Mouse (Mus musculus) embryonic facial prominence, embryonic 13.5 days (tissue): Measurements from ENCODE around the gene Pard3. TPM values are rescaled to one million over a fixed set of nuclear protein-coding genes. Genes with fewer than 3 reads are reported as not detected.

Source experiments
- ATAC-seq: fragments of 200-750 bp; cut with Nextera tagmentation; 2 replicates; pipeline ENCODE4 v1.8.0; 2017; ENCODE audit warnings: low read depth; ENCODE audit not compliant: insufficient number of reproducible peaks, insufficient read depth, low FRiP score, low TSS enrichment
- H3K27ac ChIP-seq: fragments of 300-500 bp; sonication (generic); 2 replicates; pipeline ENCODE4 v1.5.1; 2015; ENCODE audit warnings: moderate library complexity, mild to moderate bottlenecking, inconsistent platforms
- H3K27me3 ChIP-seq: fragments of 300-500 bp; sonication (generic); 2 replicates; pipeline ENCODE4 v1.6.1; 2015; ENCODE audit warnings: mild to moderate bottlenecking, inconsistent platforms
- H3K36me3 ChIP-seq: fragments of 300-500 bp; sonication (generic); 2 replicates; pipeline ENCODE4 v1.6.1; 2015; ENCODE audit warnings: mild to moderate bottlenecking, inconsistent platforms
- H3K4me1 ChIP-seq: fragments of 300-500 bp; sonication (generic); 2 replicates; pipeline ENCODE4 v1.6.1; 2015; ENCODE audit warnings: inconsistent platforms
- H3K4me2 ChIP-seq: fragments of 300-500 bp; sonication (generic); 2 replicates; pipeline ENCODE4 v1.6.1; 2015; ENCODE audit warnings: moderate library complexity, mild to moderate bottlenecking, inconsistent platforms
- H3K4me3 ChIP-seq: fragments of 300-500 bp; sonication (generic); 2 replicates; pipeline ENCODE4 v1.5.1; 2015; ENCODE audit warnings: mild to moderate bottlenecking, inconsistent platforms
- H3K9ac ChIP-seq: fragments of 300-500 bp; sonication (generic); 2 replicates; pipeline ENCODE4 v1.6.1; 2015; ENCODE audit warnings: mild to moderate bottlenecking, inconsistent platforms
- H3K9me3 ChIP-seq: fragments of 300-500 bp; sonication (generic); 2 replicates; pipeline ENCODE4 v1.6.1; 2016; ENCODE audit warnings: inconsistent platforms
- WGBS: fragments of 180-500 bp; shearing (Covaris S2); methylation state at CpG from one replicate; pipeline ENCODE4 v1.1.7; 2015; ENCODE audit warnings: mixed read lengths; 5-methylcytosine and 5-hydroxymethylcytosine counted together
- polyA plus RNA-seq: library from polyadenylated mRNA; unstranded; fragments of >200 nt; fragmentation: Nextera tagmentation; extraction: Ambion mirVana; gene quantifications from 2 replicates; pipeline ENCODE4 v1.2.1, GENCODE M21; 2015

The Pard3 gene
- polyA plus RNA-seq, 1 experiment from 2014 or later = 35.6 TPM

- ATAC-seq = no peak
- no peaks in the 10 kb centered on the region for H3K9me3 ChIP-seq
- 82% methylated on average over 4 of the region's 4 CpGs for WGBS
- H3K27ac ChIP-seq = no peak overlapping the region
- H3K36me3 ChIP-seq = no peaks in the 10 kb centered on the region
- H3K27me3 ChIP-seq = no peaks in the 10 kb centered on the region
- H3K4me2 ChIP-seq = no peak overlapping the region
- peaks cover 40% of the 10 kb centered on the region for H3K4me1 ChIP-seq
- H3K9ac ChIP-seq = no peak overlapping the region
- no peak overlapping the region for H3K4me3 ChIP-seq
Observed at GRCm38 (mm10) chr8:127210621-127211020, 146.9 kb downstream of the Pard3 start.

- H3K9ac ChIP-seq = no peak overlapping the region
- H3K27ac ChIP-seq = peak overlapping the region; percentile 58
- ATAC-seq = no peak
- 43% methylated on average over 8 of the region's 8 CpGs for WGBS
- H3K27me3 ChIP-seq = no peaks in the 10 kb centered on the region
- peak overlapping the region; percentile 14 for H3K4me2 ChIP-seq
- H3K4me3 ChIP-seq = no peak overlapping the region
- H3K9me3 ChIP-seq = no peaks in the 10 kb centered on the region
- no peaks in the 10 kb centered on the region for H3K36me3 ChIP-seq
- peaks cover 43% of the 10 kb centered on the region for H3K4me1 ChIP-seq
Observed at GRCm38 (mm10) chr8:127214338-127214737, 150.6 kb downstream of the Pard3 start.

GRCm38 (mm10) chr8:127214748-127215433 is 151.2 kb downstream of the Pard3 start:
- no peaks in the 10 kb centered on the region for H3K27me3 ChIP-seq
- peak overlapping the region; percentile 58 for H3K27ac ChIP-seq
- ATAC-seq = 0 out of 2 replicates have a peak, but pooled peaks have one; percentile 45
- H3K9me3 ChIP-seq = no peaks in the 10 kb centered on the region
- no peaks in the 10 kb centered on the region for H3K36me3 ChIP-seq
- peak overlapping the region; percentile 14; the same call in 1 of the 2 replicates for H3K4me2 ChIP-seq
- H3K4me1 ChIP-seq = peaks cover 47% of the 10 kb centered on the region
- H3K9ac ChIP-seq = no peak overlapping the region
- no peak overlapping the region for H3K4me3 ChIP-seq
- WGBS = 40% methylated on average over 4 of the region's 4 CpGs

GRCm38 (mm10) chr8:127220206-127220605 is 156.5 kb downstream of the Pard3 start:
- Histone ChIP-seq H3K4me2 (no peak overlapping the region), H3K27ac (no peak overlapping the region), H3K4me1 (peaks cover 39% of the 10 kb centered on the region), H3K36me3 (no peaks in the 10 kb centered on the region), H3K4me3 (no peak overlapping the region), H3K27me3 (no peaks in the 10 kb centered on the region), H3K9me3 (no peaks in the 10 kb centered on the region), H3K9ac (no peak overlapping the region)
- WGBS = 39% methylated on average over 5 of the region's 5 CpGs
- no peak for ATAC-seq

GRCm38 (mm10) chr8:127220615-127221014 is 156.9 kb downstream of the Pard3 start:
- 56% methylated on average over 7 of the region's 7 CpGs for WGBS
- no peak overlapping the region for H3K9ac ChIP-seq
- no peak overlapping the region for H3K27ac ChIP-seq
- H3K36me3 ChIP-seq = no peaks in the 10 kb centered on the region
- H3K4me3 ChIP-seq = no peak overlapping the region
- no peaks in the 10 kb centered on the region for H3K27me3 ChIP-seq
- no peak overlapping the region for H3K4me2 ChIP-seq
- no peaks in the 10 kb centered on the region for H3K9me3 ChIP-seq
- no peak for ATAC-seq
- peaks cover 35% of the 10 kb centered on the region for H3K4me1 ChIP-seq

- Histone ChIP-seq H3K4me3 (no peak overlapping the region), H3K36me3 (no peaks in the 10 kb centered on the region), H3K4me1 (peaks cover 36% of the 10 kb centered on the region), H3K9me3 (no peaks in the 10 kb centered on the region), H3K27ac (no peak overlapping the region), H3K9ac (no peak overlapping the region), H3K4me2 (no peak overlapping the region), H3K27me3 (no peaks in the 10 kb centered on the region)
- WGBS = 53% methylated on average over 3 of the region's 3 CpGs
- ATAC-seq = no peak
Observed at GRCm38 (mm10) chr8:127222361-127222760, 158.7 kb downstream of the Pard3 start.

GRCm38 (mm10) chr8:127226996-127227395 is 163.3 kb downstream of the Pard3 start:
- Histone ChIP-seq H3K4me2 (no peak overlapping the region), H3K36me3 (no peaks in the 10 kb centered on the region), H3K4me3 (no peak overlapping the region), H3K9ac (no peak overlapping the region), H3K27me3 (no peaks in the 10 kb centered on the region), H3K27ac (no peak overlapping the region), H3K4me1 (peaks cover 32% of the 10 kb centered on the region), H3K9me3 (no peaks in the 10 kb centered on the region)
- no peak for ATAC-seq
- 25% methylated on average over 1 of the region's 1 CpGs for WGBS

- Histone ChIP-seq H3K4me2 (no peak overlapping the region), H3K27me3 (no peaks in the 10 kb centered on the region), H3K9me3 (no peaks in the 10 kb centered on the region), H3K36me3 (no peaks in the 10 kb centered on the region), H3K4me1 (peaks cover 29% of the 10 kb centered on the region), H3K27ac (no peak overlapping the region), H3K4me3 (no peak overlapping the region), H3K9ac (no peak overlapping the region)
- WGBS = 79% methylated on average over 4 of the region's 4 CpGs
- no peak for ATAC-seq
Observed at GRCm38 (mm10) chr8:127227407-127227806, 163.7 kb downstream of the Pard3 start.

GRCm38 (mm10) chr8:127229325-127230232 is 165.9 kb downstream of the Pard3 start:
- Histone ChIP-seq H3K4me1 (peaks cover 29% of the 10 kb centered on the region), H3K9me3 (no peaks in the 10 kb centered on the region), H3K36me3 (no peaks in the 10 kb centered on the region), H3K27me3 (no peaks in the 10 kb centered on the region), H3K27ac (no peak overlapping the region), H3K4me3 (no peak overlapping the region), H3K4me2 (no peak overlapping the region), H3K9ac (no peak overlapping the region)
- WGBS = 62% methylated on average over 15 of the region's 15 CpGs
- ATAC-seq = no peak

- Histone ChIP-seq H3K36me3 (no peaks in the 10 kb centered on the region), H3K27me3 (no peaks in the 10 kb centered on the region), H3K4me1 (peaks cover 33% of the 10 kb centered on the region), H3K27ac (no peak overlapping the region), H3K9me3 (no peaks in the 10 kb centered on the region), H3K4me2 (no peak overlapping the region), H3K4me3 (no peak overlapping the region), H3K9ac (no peak overlapping the region)
- no peak for ATAC-seq
- 50% methylated on average over 8 of the region's 8 CpGs for WGBS
Observed at GRCm38 (mm10) chr8:127230233-127230595, 166.5 kb downstream of the Pard3 start.

- H3K4me1 ChIP-seq = peaks cover 10% of the 10 kb centered on the region
- no peak overlapping the region for H3K4me3 ChIP-seq
- ATAC-seq = no peak
- no peak overlapping the region for H3K27ac ChIP-seq
- H3K9ac ChIP-seq = no peak overlapping the region
- H3K4me2 ChIP-seq = no peak overlapping the region
- WGBS = 90% methylated on average over 4 of the region's 4 CpGs
- no peaks in the 10 kb centered on the region for H3K36me3 ChIP-seq
- H3K9me3 ChIP-seq = no peaks in the 10 kb centered on the region
- no peaks in the 10 kb centered on the region for H3K27me3 ChIP-seq
Observed at GRCm38 (mm10) chr8:127243351-127243750, 179.7 kb downstream of the Pard3 start.

GRCm38 (mm10) chr8:127243841-127244240 is 180.1 kb downstream of the Pard3 start:
- H3K9me3 ChIP-seq = no peaks in the 10 kb centered on the region
- 86% methylated on average over 11 of the region's 11 CpGs for WGBS
- no peak overlapping the region for H3K9ac ChIP-seq
- H3K36me3 ChIP-seq = no peaks in the 10 kb centered on the region
- no peak for ATAC-seq
- H3K4me1 ChIP-seq = peaks cover 12% of the 10 kb centered on the region
- H3K27me3 ChIP-seq = no peaks in the 10 kb centered on the region
- no peak overlapping the region for H3K4me2 ChIP-seq
- no peak overlapping the region for H3K27ac ChIP-seq
- H3K4me3 ChIP-seq = no peak overlapping the region
